Mouse (Mus musculus) cortical plate, adult 2 months (tissue): ENCODE measurements around the gene Tigar.

Source experiments
- CTCF ChIP-seq: fragments of 200-500 bp; IDR thresholded peaks from 2 replicates; pipeline ENCODE4 v1.5.1; 2011; ENCODE audit warnings: mild to moderate bottlenecking, control low read depth, low read length; ENCODE audit not compliant: insufficient read depth; ENCODE audit errors: extremely low read depth
- POLR2A ChIP-seq: fragments of 200-500 bp; IDR thresholded peaks from 2 replicates; pipeline ENCODE4 v1.6.1; 2011; ENCODE audit warnings: mild to moderate bottlenecking, low read length, control low read depth; ENCODE audit not compliant: insufficient read depth; ENCODE audit errors: extremely low read depth

- peak; percentile 97 for TF ChIP-seq POLR2A
- TF ChIP-seq CTCF: no peak; the same call in 1 of the 2 replicates
Observed at GRCm38 (mm10) chr6:127109402-127109930, at the start of gene Tigar.
